Mouse (Mus musculus) ovary, postnatal 36 days (tissue): Measurements from ENCODE around the gene Ncan.

Source experiments
- DNase-seq: peaks from one replicate; pipeline ENCODE4 v3.0.0; 2022; ENCODE audit warnings: low spot score, mixed read lengths

Ncan gene

GRCm38 (mm10) chr8:70129309-70129952, 8.8 kb upstream of the Ncan start:
- DNase-seq = peak; percentile 19

GRCm38 (mm10) chr8:70128435-70128834, 7.8 kb upstream of the Ncan start:
- peak; percentile 59 for DNase-seq

GRCm38 (mm10) chr8:70124992-70125391, 4.3 kb upstream of the Ncan start:
- no peak for DNase-seq

- peak; percentile 2 for DNase-seq
These were observed 2.2 kb upstream of the Ncan start for GRCm38 (mm10) chr8:70122863-70123262.

- DNase-seq = no peak
These were observed 1.7 kb downstream of the Ncan start for GRCm38 (mm10) chr8:70118726-70119700.

GRCm38 (mm10) chr8:70117611-70118010, 3.1 kb downstream of the Ncan start:
- peak; percentile 41 for DNase-seq

GRCm38 (mm10) chr8:70114892-70115291, 5.8 kb downstream of the Ncan start:
- no peak for DNase-seq

- no peak for DNase-seq
These were observed 6.2 kb downstream of the Ncan start for GRCm38 (mm10) chr8:70114488-70114887.

GRCm38 (mm10) chr8:70112401-70113016, 8.2 kb downstream of the Ncan start:
- no peak for DNase-seq

GRCm38 (mm10) chr8:70111192-70111795, 9.4 kb downstream of the Ncan start:
- no peak for DNase-seq

- no peak for DNase-seq
These were observed 10.2 kb downstream of the Ncan start for GRCm38 (mm10) chr8:70110451-70110850.

- DNase-seq = no peak
These were observed 15.8 kb downstream of the Ncan start for GRCm38 (mm10) chr8:70104922-70105321.

GRCm38 (mm10) chr8:70104506-70104905, 16.2 kb downstream of the Ncan start:
- no peak for DNase-seq

- DNase-seq = no peak
These were observed 20.4 kb downstream of the Ncan start for GRCm38 (mm10) chr8:70100241-70100640.

GRCm38 (mm10) chr8:70099276-70099675, 21.4 kb downstream of the Ncan start:
- no peak for DNase-seq

- DNase-seq = no peak
These were observed 27.9 kb downstream of the Ncan start for GRCm38 (mm10) chr8:70092786-70093185.

GRCm38 (mm10) chr8:70089296-70089960, 31.2 kb downstream of the Ncan start:
- no peak for DNase-seq

- peak; percentile 33 for DNase-seq
These were observed 32.6 kb downstream of the Ncan start for GRCm38 (mm10) chr8:70087836-70088650.

GRCm38 (mm10) chr8:70087237-70087636, 33.4 kb downstream of the Ncan start:
- no peak for DNase-seq

- DNase-seq = no peak
These were observed 34.5 kb downstream of the Ncan start for GRCm38 (mm10) chr8:70086151-70086550.
